ENCODE assay signal across 10 mouse cellular contexts in the genomic region with DNA sequence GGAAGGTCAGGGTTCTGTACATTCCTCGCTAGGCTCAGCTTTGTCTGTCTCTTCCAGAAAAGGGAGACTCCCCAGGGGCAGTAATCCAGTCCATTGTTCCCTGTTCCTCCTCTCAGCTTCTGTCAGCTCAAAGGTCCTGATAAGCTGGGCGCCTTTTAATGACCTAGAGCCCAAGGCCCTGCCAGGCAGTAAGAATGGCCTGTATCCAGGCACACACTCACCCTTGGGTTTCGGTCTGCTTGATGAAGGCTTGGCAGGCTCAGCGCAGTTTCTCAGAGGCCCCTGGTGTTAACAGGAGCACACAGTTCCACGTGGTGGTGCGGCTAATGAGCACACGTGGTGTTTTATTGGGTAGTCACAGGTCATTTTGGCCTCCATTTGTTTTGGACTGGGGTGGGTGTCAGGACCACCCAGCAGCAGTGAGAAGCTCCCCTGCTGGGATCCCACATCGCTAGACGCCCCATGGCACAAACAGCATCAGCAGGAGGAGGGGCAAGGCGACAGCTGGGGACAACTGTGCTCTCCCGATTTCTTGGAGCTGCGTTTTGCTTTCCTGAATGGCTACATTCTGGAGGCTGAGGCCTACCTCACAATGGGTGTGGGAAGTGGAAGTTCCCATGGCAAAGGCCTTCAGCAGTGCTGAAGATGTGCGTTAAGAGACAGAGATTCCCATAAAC.
DNase-seq lines count a peak whose midpoint lies in the region; ATAC-seq and TF ChIP-seq lines count a peak whose summit lies in the region.
"Had no signal": no experiment of that assay in that cellular context is flagged by ENCODE, and none has a peak within 500 bp of the region (broad histone marks: within the 10 kb centered on the region; RNA-seq: fewer than 3 reads in every experiment).

No protein-coding gene starts in this region.

- no peaks in the 10 kb centered on the region for H3K9me3 ChIP-seq in intestine, postnatal 0 days (ENCODE audit: control insufficient read depth)

- no peak overlapping the region for H3K4me2 ChIP-seq in intestine, postnatal 0 days (replicated peaks; ENCODE audit: low read depth)

- peak; percentile 77 for ATAC-seq in intestine, postnatal 0 days
- no peak for ATAC-seq in inflammation-experienced regulatory T-cells, adult 6 months
- ATAC-seq in megakaryocyte, adult 5-6 weeks (ENCODE audit: poor library complexity, severe bottlenecking) = no peak

- no peaks in the 10 kb centered on the region for H3K27me3 ChIP-seq in intestine, postnatal 0 days (replicated peaks; ENCODE audit: control insufficient read depth, insufficient read depth, low read length)

- no peaks in the 10 kb centered on the region for H3K36me3 ChIP-seq in intestine, postnatal 0 days (ENCODE audit: control insufficient read depth, insufficient read depth)

- H3K4me1 ChIP-seq in intestine, postnatal 0 days (replicated peaks; ENCODE audit: control insufficient read depth, insufficient read depth, low read length) = peaks cover 16% of the 10 kb centered on the region

- no peak overlapping the region for H3K4me3 ChIP-seq in intestine, postnatal 0 days (ENCODE audit: low read depth, low read length)

- no peak overlapping the region for H3K9ac ChIP-seq in intestine, postnatal 0 days (ENCODE audit: low read depth, low read length)

- 36% methylated on average over 13 of the region's 13 CpGs for WGBS in intestine, postnatal 0 days

- peak overlapping the region; percentile 81 for H3K27ac ChIP-seq in intestine, postnatal 0 days (ENCODE audit: low read depth, low read length)

- TF ChIP-seq CTCF in intestine, postnatal 0 days (IDR thresholded peaks at IDR 0.05; ENCODE audit: low read depth) = no peak

- peak; percentile 30 for DNase-seq in kidney, postnatal 10 days
- DNase-seq in kidney, adult 18-20 months = no peak
- peak; percentile 82 for DNase-seq in R1 (ENCODE audit: low read depth, low spot score)
- DNase-seq in forelimb bud, embryonic 11.5 days (ENCODE audit: low read depth, low spot score) = peak; percentile 35
- no peak for DNase-seq in frontal cortex, postnatal 25 days (ENCODE audit: low spot score in 2 of 2)
- DNase-seq: cerebellum, adult 2 months; gastrocnemius, postnatal 14 days had no signal

Comparison
In these comparisons a context has a peak if more than half of its experiments do, and no peak if none do; other contexts are left out.
1. DNase-seq: peak in kidney, postnatal 10 days (single experiment), R1 (single experiment) and forelimb bud, embryonic 11.5 days (single experiment); none in kidney, adult 18-20 months (single experiment) and frontal cortex, postnatal 25 days (0 of 2).